Mouse (Mus musculus) central nervous system, embryonic 11.5 days (tissue): ENCODE measurements around the gene Olfr1475. TPM values are rescaled to one million over a fixed set of nuclear protein-coding genes. Genes with fewer than 3 reads are reported as not detected.

Experiments
- polyA plus RNA-seq: library from polyadenylated mRNA; depleted of rRNA; stranded (reverse); fragments of >200 nt; gene quantifications from 2 replicates; pipeline ENCODE4 v1.2.3, GENCODE M21; 2012; rRNA removed

Olfr1475 gene
- not detected in 2 replicates for polyA plus RNA-seq

DNA sequence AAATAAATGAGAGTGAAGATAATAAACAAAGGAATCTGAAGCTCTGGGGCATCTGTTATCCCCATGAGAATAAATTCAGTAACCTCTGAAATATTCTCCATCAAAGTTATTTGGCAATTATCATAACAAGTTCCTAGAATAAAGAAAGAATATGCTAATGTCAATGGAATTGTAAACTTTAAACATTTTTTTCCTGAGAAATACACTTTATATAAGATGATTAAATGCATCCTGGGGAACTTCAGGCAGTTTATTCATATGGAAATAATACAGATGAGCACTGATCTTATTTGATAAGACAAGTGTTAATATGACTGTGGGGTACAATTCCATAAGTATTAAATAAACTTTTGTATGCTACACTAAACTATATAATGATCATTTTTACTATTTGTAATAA lies at the start of gene Olfr1475:
Olfr1475 (minus strand) TSS at position 101 of the 400 bp plus-strand sequence.

DNA sequence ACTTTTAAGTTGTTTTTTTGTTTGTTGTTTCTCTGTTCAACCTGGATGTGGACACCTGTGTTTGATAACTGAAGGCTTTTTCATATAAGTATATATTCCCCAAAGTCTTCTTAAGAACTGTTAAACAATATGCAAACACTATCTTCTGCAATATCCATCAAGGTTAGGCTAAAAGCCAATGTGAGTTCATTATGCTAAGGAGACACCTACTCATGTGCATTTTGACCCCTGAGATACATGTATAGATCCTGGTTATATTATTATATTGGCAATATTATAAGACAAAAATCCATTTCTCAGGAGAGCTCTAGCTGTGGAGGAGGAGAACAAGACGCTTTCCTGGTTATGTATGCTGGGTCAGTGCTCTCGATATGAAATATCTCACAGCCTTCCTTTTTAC lies 47.6 kb upstream of the Olfr1475 start, which contains the start of gene Olfr1480:
Olfr1480 (plus strand) TSS at position 301 of the 400 bp plus-strand sequence.

DNA sequence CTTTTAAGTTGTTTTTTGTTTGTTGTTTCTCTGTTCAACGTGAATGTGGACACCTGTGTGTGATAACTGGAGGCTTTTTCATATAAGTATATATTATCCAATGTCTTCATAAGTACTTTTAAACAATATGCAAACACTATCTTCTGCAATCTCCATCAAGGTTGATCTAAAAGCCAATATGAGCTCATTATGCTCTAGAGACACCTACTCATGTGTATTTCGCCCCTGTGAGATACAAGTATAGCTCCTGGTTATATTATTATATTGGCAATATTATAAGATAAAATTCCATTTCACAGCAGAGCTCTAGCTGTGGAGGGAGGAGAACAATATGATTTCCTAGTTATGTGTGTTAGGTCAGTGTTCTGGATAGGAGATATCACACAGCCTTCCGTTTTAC lies 20.2 kb upstream of the Olfr1475 start, which contains the start of gene Olfr1477:
Olfr1477 (plus strand) TSS at position 301 of the 400 bp plus-strand sequence.

DNA sequence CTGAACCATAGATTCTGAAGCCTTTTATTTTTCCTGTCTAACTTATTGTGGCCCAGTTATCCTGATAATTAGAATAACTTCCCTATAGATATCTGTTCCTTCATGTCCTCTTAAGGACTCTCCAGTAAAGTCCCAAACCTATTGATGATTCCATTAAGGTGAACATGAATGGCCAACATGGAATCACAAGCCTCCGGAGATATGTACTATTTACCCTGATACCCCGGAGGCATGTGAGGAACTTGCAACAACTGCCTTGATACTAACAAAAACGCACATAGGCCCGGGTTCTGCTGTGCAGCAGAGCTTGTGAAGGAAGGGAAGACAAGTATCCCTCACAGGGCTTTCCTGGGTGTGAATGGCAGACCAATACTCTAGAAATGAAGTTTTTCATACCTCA lies 10.7 kb downstream of the Olfr1475 start, which contains the start of gene Olfr1474:
Olfr1474 (plus strand) TSS at position 301 of the 400 bp plus-strand sequence.

DNA sequence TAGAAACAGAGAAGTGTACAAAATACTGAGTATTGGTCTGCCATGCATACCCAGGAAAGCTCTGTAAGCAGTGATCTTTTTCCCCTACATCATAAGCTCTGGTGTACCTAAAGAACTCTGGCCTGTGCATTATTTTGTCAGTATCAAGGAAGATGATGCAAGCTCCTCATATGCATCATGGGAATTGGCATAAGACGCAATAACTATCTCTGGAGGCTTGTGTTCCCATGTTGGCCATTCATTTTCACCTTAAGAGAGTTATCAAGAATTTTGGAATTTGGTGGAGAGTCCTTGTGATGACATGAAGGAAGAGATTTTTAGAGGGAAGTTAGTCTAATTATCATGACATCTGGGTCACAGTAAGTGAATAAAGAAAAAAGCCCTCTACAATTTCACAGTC lies 24.0 kb downstream of the Olfr1475 start, which contains the start of gene Olfr1472:
Olfr1472 (minus strand) TSS at position 101 of the 400 bp plus-strand sequence.

DNA sequence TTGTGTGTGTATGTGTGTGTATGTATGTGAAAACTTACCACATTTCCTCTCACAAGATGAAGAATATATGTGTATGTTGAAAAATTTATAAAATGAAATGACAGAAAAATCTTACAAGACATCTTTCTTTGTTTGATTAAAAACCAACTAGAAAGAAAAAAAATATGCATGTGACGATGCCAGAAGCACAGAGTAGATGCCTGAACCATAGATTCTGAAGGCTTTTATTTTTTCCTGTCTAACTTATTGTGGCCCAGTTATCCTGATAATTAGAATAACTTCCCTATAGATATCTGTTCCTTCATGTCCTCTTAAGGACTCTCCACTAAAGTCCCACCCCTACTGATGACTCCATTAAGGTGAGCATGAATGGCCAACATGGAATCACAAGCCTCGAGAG lies 36.9 kb downstream of the Olfr1475 start, which contains the start of gene Olfr1471:
Olfr1471 (plus strand) TSS at position 301 of the 400 bp plus-strand sequence.

Other genes starting within 250 kb of the Olfr1475 start
- not detected in 2 replicates for gene Olfr1463, start 248.9 kb downstream of the Olfr1475 start, polyA plus RNA-seq
- not detected in 2 replicates for gene Olfr1465, start 164.7 kb downstream of the Olfr1475 start, polyA plus RNA-seq
- gene Olfr1466, start 141.3 kb downstream of the Olfr1475 start, polyA plus RNA-seq: not detected in 2 replicates
- gene Olfr1467, start 118.0 kb downstream of the Olfr1475 start, polyA plus RNA-seq: not detected in 2 replicates
- gene Olfr1469, start 72.3 kb downstream of the Olfr1475 start, polyA plus RNA-seq: not detected in 2 replicates
- gene Olfr1471, start 36.8 kb downstream of the Olfr1475 start, polyA plus RNA-seq: not detected in 2 replicates
- gene Olfr1472, start 24.1 kb downstream of the Olfr1475 start, polyA plus RNA-seq: not detected in 2 replicates
- gene Olfr1474, start 10.6 kb downstream of the Olfr1475 start, polyA plus RNA-seq: not detected in 2 replicates
- gene Olfr1477, start 20.4 kb upstream of the Olfr1475 start, polyA plus RNA-seq: not detected in 2 replicates
- gene Olfr1480, start 47.7 kb upstream of the Olfr1475 start, polyA plus RNA-seq: not detected in 2 replicates
- not detected in 2 replicates for gene Olfr1484, start 103.3 kb upstream of the Olfr1475 start, polyA plus RNA-seq
- not detected in 2 replicates for gene Olfr1487, start 137.2 kb upstream of the Olfr1475 start, polyA plus RNA-seq
- not detected in 2 replicates for gene Olfr1489, start 151.4 kb upstream of the Olfr1475 start, polyA plus RNA-seq
- not detected in 2 replicates for gene Olfr1490, start 170.9 kb upstream of the Olfr1475 start, polyA plus RNA-seq
- not detected in 2 replicates for gene Olfr1491, start 217.1 kb upstream of the Olfr1475 start, polyA plus RNA-seq
- not detected in 2 replicates for gene Olfr1493-ps1, start 243.1 kb upstream of the Olfr1475 start, polyA plus RNA-seq